Mouse (Mus musculus): ENCODE results near the gene Adad2.

GRCm38 (mm10) chr8:119623744-119624143 lies 11.2 kb downstream of the Adad2 start:
- no peak for TF ChIP-seq CTCF (IDR thresholded peaks at IDR 0.05; ENCODE audit: borderline replicate concordance, control insufficient read depth, extremely low read depth, insufficient read depth, low read length, poor library complexity)
- no peak for TF ChIP-seq POLR2A (IDR thresholded peaks at IDR 0.05; ENCODE audit: control insufficient read depth, extremely low read depth, insufficient read depth, low read length, poor library complexity)
